Mouse (Mus musculus): ENCODE data around the gene Ssbp3. TPM values are rescaled to one million over a fixed set of nuclear protein-coding genes. Genes with fewer than 3 reads are reported as not detected.

Ssbp3 gene
- polyA plus RNA-seq, 1 experiment from 2014 or later = 214 TPM

GRCm38 (mm10) chr4:106972061-106972460 is 61.6 kb downstream of the Ssbp3 start:
- no peaks in the 10 kb centered on the region for H3K27me3 ChIP-seq
- no peak overlapping the region for H3K9ac ChIP-seq
- no peak overlapping the region for H3K4me3 ChIP-seq (replicated peaks)
- no peak for ATAC-seq (ENCODE audit: low FRiP score)
- H3K36me3 ChIP-seq (replicated peaks) = peaks cover 6% of the 10 kb centered on the region; the same call in 1 of the 2 replicates
- WGBS = 93% methylated on average over 4 of the region's 4 CpGs
- no peak overlapping the region for H3K27ac ChIP-seq
- peaks cover 94% of the 10 kb centered on the region for H3K4me1 ChIP-seq
- H3K9me3 ChIP-seq = no peaks in the 10 kb centered on the region
- H3K4me2 ChIP-seq = no peak overlapping the region

DNA sequence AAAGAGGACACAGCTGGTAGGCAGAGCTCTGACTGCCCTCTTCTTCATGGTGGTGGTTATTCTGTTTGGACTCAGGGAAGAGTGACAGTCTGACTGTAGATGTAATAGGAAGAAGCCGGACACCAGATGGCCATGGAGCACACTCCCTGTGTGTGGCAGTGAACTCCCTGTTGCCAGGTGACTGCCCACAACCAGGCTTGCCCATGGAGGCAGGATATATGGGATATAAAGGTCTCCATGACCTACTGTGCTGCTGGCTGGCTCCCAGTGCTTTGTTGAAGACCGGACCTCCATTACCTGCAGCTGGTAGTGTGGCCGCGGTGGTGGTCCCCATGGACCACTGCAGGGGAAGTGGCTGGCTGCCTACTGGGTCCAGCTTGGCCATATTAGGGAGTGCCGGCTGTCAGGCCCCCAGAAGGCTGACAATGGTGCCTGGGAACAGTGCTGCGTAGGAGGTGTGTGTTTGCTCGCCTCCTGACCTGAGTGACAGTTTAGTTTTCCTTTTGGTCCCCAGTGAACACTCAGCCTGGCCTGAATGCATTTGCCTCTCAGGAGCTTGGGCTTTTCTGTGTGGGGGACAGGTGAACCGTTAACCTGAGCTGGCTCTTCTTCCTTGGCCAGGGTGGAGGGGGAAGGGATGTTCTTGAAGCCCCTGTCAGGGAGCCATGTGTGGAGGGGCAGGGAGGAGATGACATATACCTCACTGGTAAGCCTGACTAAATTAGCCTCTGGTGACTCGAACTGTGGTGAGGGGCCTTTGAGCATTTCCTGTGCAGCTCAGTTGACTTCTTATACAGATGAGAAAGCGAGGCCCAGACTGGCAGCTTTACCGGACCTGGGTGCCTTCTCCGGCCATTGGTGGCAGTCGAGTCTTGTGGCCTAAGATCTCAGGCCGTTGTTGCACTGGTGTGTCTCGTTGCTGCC is 62.2 kb downstream of the Ssbp3 start:
- no peak for ATAC-seq (ENCODE audit: low FRiP score)
- Histone ChIP-seq H3K27me3 (no peaks in the 10 kb centered on the region), H3K9me3 (no peaks in the 10 kb centered on the region), H3K9ac (no peak overlapping the region), H3K27ac (peak overlapping the region; percentile 25; the same call in 1 of the 2 replicates), H3K4me2 (no peak overlapping the region), H3K4me1 (peaks cover 96% of the 10 kb centered on the region), H3K36me3 (replicated peaks) (peaks cover 6% of the 10 kb centered on the region; the same call in 1 of the 2 replicates), H3K4me3 (replicated peaks) (no peak overlapping the region)
- WGBS = 83% methylated on average over 15 of the region's 15 CpGs

- H3K9me3 ChIP-seq = no peaks in the 10 kb centered on the region
- peaks cover 6% of the 10 kb centered on the region; the same call in 1 of the 2 replicates for H3K36me3 ChIP-seq (replicated peaks)
- H3K27ac ChIP-seq = no peak overlapping the region
- ATAC-seq (ENCODE audit: low FRiP score) = no peak
- H3K4me2 ChIP-seq = no peak overlapping the region
- no peak overlapping the region for H3K4me3 ChIP-seq (replicated peaks)
- H3K4me1 ChIP-seq = peaks cover 99% of the 10 kb centered on the region
- H3K27me3 ChIP-seq = no peaks in the 10 kb centered on the region
- no peak overlapping the region for H3K9ac ChIP-seq
- 74% methylated on average over 6 of the region's 6 CpGs for WGBS
Observed at GRCm38 (mm10) chr4:106975324-106975723, 64.8 kb downstream of the Ssbp3 start.

DNA sequence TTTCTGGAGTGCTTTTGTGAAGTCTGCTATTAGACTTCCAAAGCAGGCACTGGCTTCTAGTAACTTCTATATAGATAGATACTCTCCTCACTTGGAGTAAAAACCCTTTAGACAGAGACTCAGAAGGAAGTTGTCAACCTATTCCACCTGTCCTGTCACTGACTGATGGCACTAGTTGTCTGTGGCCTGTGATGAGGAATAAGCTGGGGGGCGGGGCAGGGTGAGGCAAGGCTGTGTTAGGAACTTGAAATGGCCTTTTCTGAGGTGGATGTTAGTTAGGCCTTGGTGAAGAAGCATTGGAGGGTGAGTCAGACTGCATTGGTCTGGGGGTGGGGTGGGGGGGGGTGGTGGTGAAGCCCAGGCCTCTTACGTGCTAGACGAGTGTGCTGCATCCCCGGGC is 65.4 kb downstream of the Ssbp3 start:
- H3K9ac ChIP-seq = peak overlapping the region; percentile 12; the same call in 1 of the 2 replicates
- whole genome bisulfite sequencing = 42% methylated on average over 4 of the region's 4 CpGs
- H3K27ac ChIP-seq = 0 out of 2 replicates have a peak overlapping the region, but pooled peaks have one; percentile 65
- peaks cover 6% of the 10 kb centered on the region; the same call in 1 of the 2 replicates for H3K36me3 ChIP-seq (replicated peaks)
- H3K9me3 ChIP-seq = no peaks in the 10 kb centered on the region
- no peaks in the 10 kb centered on the region for H3K27me3 ChIP-seq
- ATAC-seq (ENCODE audit: low FRiP score) = no peak
- H3K4me3 ChIP-seq (replicated peaks) = no peak overlapping the region
- peaks cover 99% of the 10 kb centered on the region for H3K4me1 ChIP-seq
- H3K4me2 ChIP-seq = no peak overlapping the region

GRCm38 (mm10) chr4:106976576-106976975 is 66.1 kb downstream of the Ssbp3 start:
- Histone ChIP-seq H3K4me1 (peaks cover 98% of the 10 kb centered on the region), H3K36me3 (replicated peaks) (peaks cover 6% of the 10 kb centered on the region; the same call in 1 of the 2 replicates), H3K4me3 (replicated peaks) (no peak overlapping the region), H3K9me3 (no peaks in the 10 kb centered on the region), H3K9ac (0 out of 2 replicates have a peak overlapping the region, but pooled peaks have one; percentile 12), H3K4me2 (peak overlapping the region; percentile 13; the same call in 1 of the 2 replicates), H3K27me3 (no peaks in the 10 kb centered on the region), H3K27ac (peak overlapping the region; percentile 65; the same call in 1 of the 2 replicates)
- WGBS = 53% methylated on average over 2 of the region's 2 CpGs
- no peak for ATAC-seq (ENCODE audit: low FRiP score)

DNA sequence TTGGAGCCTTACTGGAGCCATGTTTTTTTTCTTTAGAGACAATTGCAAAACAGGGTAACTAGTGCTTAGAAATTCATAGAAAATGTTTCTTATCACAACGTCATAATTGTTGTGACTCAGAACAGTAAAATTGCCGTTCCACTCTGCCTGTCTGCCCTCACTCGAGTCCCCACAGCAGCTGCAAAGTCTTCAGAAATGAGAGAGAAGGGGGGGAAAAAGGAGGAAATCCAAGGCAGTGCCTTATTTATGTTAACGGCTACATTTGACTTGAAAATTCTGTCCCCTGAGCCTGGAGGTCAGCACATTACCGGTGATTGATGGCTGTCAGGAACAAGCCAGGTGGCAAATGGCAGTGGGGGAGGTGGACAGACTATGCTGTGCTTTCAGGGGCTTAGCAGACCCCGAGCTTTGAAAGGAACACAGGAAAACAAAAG is 66.7 kb downstream of the Ssbp3 start:
- WGBS = 9% methylated on average over 6 of the region's 6 CpGs
- Histone ChIP-seq H3K4me1 (peaks cover 98% of the 10 kb centered on the region), H3K27ac (peak overlapping the region; percentile 65), H3K4me2 (peak overlapping the region; percentile 0; the same call in 1 of the 2 replicates), H3K4me3 (replicated peaks) (no peak overlapping the region), H3K9ac (peak overlapping the region; percentile 0; the same call in 1 of the 2 replicates), H3K9me3 (no peaks in the 10 kb centered on the region), H3K36me3 (replicated peaks) (peaks cover 6% of the 10 kb centered on the region; the same call in 1 of the 2 replicates), H3K27me3 (no peaks in the 10 kb centered on the region)
- ATAC-seq (ENCODE audit: low FRiP score) = peak; percentile 42; the same call in 1 of the 2 replicates

DNA sequence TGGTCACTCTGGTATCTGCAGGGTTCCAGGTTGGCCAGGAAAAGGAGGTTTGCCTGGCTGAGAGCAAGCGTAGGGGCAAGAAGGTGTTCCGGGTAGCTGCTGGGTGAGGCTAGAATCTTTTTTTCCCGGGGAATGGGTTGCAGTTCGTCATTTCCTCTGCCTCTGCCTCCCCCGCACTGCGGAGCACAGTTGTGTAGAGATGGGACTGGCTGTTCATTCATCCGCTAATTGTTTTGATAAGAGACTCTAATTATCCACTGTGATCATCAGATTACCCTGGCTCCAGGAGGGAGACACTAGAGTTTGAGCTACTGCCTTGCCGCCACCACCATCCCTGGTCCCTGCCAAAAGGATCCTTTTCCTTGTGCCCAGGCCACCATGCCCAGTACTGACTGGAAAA is 67.9 kb downstream of the Ssbp3 start:
- Histone ChIP-seq H3K9me3 (no peaks in the 10 kb centered on the region), H3K27ac (peak overlapping the region; percentile 65), H3K36me3 (replicated peaks) (peaks cover 6% of the 10 kb centered on the region; the same call in 1 of the 2 replicates), H3K4me3 (replicated peaks) (no peak overlapping the region), H3K9ac (no peak overlapping the region), H3K4me1 (peaks cover 98% of the 10 kb centered on the region), H3K4me2 (no peak overlapping the region), H3K27me3 (no peaks in the 10 kb centered on the region)
- peak; percentile 3; the same call in 1 of the 2 replicates for ATAC-seq (ENCODE audit: low FRiP score)
- WGBS = 38% methylated on average over 8 of the region's 8 CpGs

DNA sequence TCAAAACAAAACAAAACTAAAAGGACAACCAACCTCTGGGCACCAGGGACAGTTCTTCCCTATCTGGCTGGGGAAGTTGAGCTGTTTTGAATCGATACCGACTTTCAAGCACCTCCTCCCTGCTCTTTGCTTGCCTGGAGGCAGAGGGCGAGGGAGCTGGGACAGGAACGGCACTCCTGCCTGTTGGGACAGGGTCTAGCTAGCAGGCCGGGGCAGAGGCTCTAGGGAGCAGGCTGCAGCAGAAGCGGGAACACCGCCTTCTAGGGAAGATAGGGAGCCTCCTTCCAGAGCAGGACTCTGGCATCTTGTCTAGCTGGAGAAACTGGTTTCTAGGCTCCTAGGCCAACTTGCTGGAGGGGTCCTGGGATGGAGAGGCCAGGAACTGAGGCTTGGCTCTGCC is 70.2 kb downstream of the Ssbp3 start:
- Histone ChIP-seq H3K4me3 (replicated peaks) (no peak overlapping the region), H3K27me3 (no peaks in the 10 kb centered on the region), H3K4me2 (no peak overlapping the region), H3K4me1 (peaks cover 99% of the 10 kb centered on the region), H3K27ac (0 out of 2 replicates have a peak overlapping the region, but pooled peaks have one; percentile 9), H3K9me3 (no peaks in the 10 kb centered on the region), H3K9ac (no peak overlapping the region), H3K36me3 (replicated peaks) (no peaks in the 10 kb centered on the region; the same call in 1 of the 2 replicates)
- ATAC-seq (ENCODE audit: low FRiP score) = no peak
- WGBS = 36% methylated on average over 7 of the region's 7 CpGs

GRCm38 (mm10) chr4:106981385-106982103 is 71.0 kb downstream of the Ssbp3 start:
- H3K27me3 ChIP-seq = no peaks in the 10 kb centered on the region
- H3K4me2 ChIP-seq = no peak overlapping the region
- no peak overlapping the region for H3K9ac ChIP-seq
- H3K4me3 ChIP-seq (replicated peaks) = no peak overlapping the region
- H3K36me3 ChIP-seq (replicated peaks) = no peaks in the 10 kb centered on the region; the same call in 1 of the 2 replicates
- WGBS = 90% methylated on average over 7 of the region's 7 CpGs
- H3K9me3 ChIP-seq = no peaks in the 10 kb centered on the region
- H3K4me1 ChIP-seq = peaks cover 99% of the 10 kb centered on the region
- H3K27ac ChIP-seq = no peak overlapping the region
- no peak for ATAC-seq (ENCODE audit: low FRiP score)

- Histone ChIP-seq H3K36me3 (replicated peaks) (no peaks in the 10 kb centered on the region; the same call in 1 of the 2 replicates), H3K4me2 (no peak overlapping the region), H3K27me3 (no peaks in the 10 kb centered on the region), H3K9ac (no peak overlapping the region), H3K4me3 (replicated peaks) (no peak overlapping the region), H3K9me3 (no peaks in the 10 kb centered on the region), H3K27ac (no peak overlapping the region), H3K4me1 (peaks cover 98% of the 10 kb centered on the region)
- 58% methylated on average over 4 of the region's 4 CpGs for WGBS
- ATAC-seq (ENCODE audit: low FRiP score) = no peak
Observed at GRCm38 (mm10) chr4:106982344-106983121, 72.0 kb downstream of the Ssbp3 start.

GRCm38 (mm10) chr4:106983908-106984515 is 73.5 kb downstream of the Ssbp3 start:
- Histone ChIP-seq H3K9me3 (no peaks in the 10 kb centered on the region), H3K27ac (peak overlapping the region; percentile 74; the same call in 1 of the 2 replicates), H3K27me3 (no peaks in the 10 kb centered on the region), H3K9ac (0 out of 2 replicates have a peak overlapping the region, but pooled peaks have one; percentile 33), H3K4me3 (replicated peaks) (no peak overlapping the region), H3K4me2 (no peak overlapping the region), H3K4me1 (peaks cover 98% of the 10 kb centered on the region), H3K36me3 (replicated peaks) (no peaks in the 10 kb centered on the region; the same call in 1 of the 2 replicates)
- WGBS = 68% methylated on average over 7 of the region's 7 CpGs
- ATAC-seq (ENCODE audit: low FRiP score) = no peak
